Mouse (Mus musculus) urinary bladder, postnatal 10 days (tissue): ENCODE results near the gene Plb1.

ENCODE experiments used
- DNase-seq: peaks from one replicate; pipeline ENCODE4 v3.0.0; 2022; ENCODE audit warnings: low spot score

The Plb1 gene

DNA sequence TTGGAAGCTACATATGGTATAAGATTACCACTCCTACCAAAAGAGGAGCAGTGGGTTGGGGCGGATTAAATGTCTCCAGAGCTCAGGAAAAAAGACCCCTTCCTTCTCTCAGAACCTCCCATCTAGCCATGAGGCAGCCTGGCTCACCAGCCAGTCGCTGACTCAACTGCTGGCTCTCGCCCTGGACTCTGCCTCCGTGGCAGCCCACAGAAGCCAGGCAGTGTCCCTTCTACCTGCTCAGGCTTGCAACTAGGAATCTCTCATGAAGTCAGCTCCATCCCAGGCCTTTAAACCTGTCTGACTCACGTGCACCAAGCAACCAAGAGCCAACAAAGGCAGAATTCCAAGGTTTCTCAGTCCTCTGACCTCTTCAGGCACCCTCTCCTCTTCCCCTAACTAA is 103.6 kb downstream of the Plb1 start:
- no peak for DNase-seq

GRCm38 (mm10) chr5:32337336-32337735 is 104.8 kb downstream of the Plb1 start:
- no peak for DNase-seq

DNA sequence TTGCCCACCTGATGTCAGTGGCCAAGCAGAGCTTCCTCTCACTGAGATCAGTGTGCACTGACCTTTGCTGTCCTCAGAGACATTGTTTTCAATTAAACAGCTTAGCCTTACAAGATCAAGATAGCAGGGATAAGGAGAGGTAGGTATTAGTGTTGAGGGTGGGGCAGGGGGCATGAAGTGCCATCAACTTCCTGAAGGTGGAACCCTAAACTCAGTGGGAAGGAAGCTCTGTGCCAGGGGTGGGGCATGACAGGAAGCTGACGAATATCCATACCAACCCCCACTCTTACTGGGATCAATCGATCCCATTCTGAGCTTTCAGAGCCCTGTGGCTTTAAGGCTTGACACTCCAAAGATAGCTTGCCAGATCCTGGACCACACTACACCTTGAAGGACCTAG is 105.8 kb downstream of the Plb1 start:
- DNase-seq, result no peak

- DNase-seq, result no peak
Observed at GRCm38 (mm10) chr5:32338766-32339165, 106.3 kb downstream of the Plb1 start.

- no peak for DNase-seq
Observed at GRCm38 (mm10) chr5:32340246-32340645, 107.7 kb downstream of the Plb1 start.

- DNase-seq, result no peak
Observed at GRCm38 (mm10) chr5:32342711-32343285, 110.3 kb downstream of the Plb1 start.

GRCm38 (mm10) chr5:32346025-32346912 is 113.8 kb downstream of the Plb1 start:
- no peak for DNase-seq

DNA sequence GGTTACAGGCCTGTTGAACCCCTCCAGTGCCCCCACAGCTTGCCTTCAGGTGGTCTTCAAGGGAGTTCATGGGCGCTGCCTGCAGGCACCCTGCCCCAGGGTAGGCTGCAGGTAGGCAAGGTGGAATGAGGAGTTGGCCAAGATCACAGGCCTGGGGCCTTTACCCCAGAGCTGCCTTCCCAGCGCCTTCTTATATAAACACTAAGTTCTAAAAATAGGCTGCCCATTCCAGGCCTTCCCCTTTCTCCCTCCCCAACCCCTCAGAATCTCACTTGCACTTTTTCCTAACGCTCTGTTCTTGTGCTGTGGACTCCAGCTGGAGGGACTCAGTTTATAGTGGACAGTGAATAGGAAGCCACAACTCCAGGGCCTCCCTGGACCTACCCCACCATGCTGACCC is 117.2 kb downstream of the Plb1 start:
- DNase-seq, result no peak

DNA sequence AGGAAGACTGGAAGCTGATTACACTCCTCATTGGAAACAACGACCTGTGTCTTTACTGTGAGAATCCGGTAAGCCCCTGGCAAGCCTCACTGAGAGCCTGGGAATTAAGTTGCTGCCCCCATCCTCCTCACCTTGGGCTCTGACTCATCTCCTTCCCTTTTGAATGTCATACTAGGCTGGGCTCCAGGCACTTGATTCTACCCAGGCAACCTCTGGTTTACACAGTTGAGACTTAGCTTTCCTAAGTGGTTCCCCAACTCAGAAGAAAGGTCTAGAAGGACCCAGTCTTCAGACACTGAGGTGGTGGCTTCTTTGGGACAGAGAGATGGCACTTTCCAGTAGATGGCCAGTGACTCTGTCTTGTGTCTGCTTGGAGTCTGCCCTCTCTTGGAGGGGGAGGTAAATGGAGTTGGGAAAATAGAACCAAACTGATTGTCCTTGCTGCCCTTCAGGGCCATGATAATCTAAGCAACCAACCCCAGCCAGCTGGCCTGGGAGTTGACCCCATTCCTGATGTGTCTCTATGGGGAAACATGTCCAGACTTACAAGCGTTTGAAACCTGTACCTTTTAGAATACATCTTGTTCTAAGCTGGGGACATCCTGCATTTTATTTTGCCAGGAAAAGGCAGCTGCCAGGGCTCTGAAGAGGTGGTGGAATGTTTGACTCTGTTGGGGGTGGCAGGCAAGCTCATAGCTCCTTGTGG is 118.2 kb downstream of the Plb1 start:
- DNase-seq, result no peak

GRCm38 (mm10) chr5:32351721-32352465 is 119.4 kb downstream of the Plb1 start:
- DNase-seq, result no peak

DNA sequence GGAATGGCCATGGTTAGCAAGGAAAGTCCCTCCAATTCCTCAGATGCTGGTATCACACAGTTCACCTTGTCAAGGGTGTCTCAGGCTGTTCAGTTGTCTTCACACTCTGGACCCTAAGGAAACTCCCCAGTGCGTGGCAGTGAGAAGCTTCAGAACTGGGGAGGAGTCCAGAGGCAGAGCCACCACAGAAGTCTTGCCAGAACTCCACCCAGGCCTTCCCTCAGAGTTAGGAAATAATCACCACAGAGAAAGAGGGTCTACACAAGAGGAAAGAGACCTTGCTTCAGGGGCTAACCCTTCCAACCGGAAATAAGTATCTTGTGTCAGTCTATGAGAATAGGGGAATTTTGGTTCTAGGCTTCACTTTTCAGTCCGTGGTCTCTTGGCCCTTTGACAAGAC is 120.3 kb downstream of the Plb1 start:
- DNase-seq, result no peak

GRCm38 (mm10) chr5:32353280-32353679 is 120.8 kb downstream of the Plb1 start:
- no peak for DNase-seq

GRCm38 (mm10) chr5:32360511-32360910 is 128.0 kb downstream of the Plb1 start:
- DNase-seq, result no peak

DNA sequence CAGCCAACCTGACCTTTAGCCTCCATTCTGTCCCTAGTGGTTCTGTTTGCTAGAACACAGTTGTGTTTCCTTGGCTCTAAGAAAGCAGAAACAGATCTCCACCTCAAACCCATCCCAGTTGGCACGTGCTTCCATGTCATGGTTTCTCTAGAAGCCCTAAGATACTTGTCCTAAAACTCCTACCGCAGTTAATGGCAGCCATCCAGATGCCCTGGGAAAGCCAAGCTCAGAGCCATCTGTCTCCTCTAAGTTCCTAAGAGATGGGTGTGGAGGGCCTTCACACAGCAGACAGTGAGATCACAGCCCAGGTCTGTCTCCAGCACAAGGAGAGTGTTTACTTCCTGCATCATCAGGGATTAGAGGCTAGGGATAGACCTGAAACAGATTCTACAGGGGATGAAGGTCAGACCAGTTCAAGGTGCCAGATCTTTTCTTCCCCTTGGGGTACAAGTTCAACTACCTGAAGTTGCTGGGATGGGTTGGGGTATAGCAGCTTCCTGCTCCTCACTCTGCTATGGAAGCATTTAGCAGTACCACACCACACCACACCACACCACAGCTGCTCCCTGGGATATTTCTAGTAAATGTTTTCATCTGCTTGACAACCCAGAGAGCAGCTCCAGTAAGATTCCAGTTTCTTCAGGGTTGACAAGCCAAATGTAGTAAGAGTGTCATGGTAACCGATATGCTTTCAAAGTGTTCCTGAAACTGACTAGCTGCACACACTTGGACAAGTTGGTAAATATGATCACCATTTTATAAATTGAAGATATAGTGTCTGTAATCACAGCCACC is 129.1 kb downstream of the Plb1 start:
- DNase-seq, result no peak

DNA sequence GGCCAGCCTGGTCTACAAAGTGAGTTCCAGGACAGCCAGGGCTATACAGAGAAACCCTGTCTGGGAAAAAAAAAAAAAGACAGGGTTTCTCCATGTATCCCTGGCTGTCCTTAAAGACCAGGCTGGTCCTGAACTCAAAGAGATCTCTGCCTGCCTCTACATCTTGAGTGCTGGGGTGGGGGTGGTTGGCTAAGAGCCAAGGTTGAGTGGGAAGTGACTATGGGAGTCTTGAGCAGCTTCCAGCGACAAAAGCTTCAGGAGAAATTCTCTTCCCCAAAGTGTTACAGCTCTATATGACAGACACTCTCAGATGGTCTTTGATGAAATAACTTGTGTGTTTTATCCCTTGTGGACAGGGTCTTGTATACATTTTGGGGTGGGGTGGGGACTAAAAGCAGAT is 136.9 kb downstream of the Plb1 start:
- DNase-seq, result no peak

DNA sequence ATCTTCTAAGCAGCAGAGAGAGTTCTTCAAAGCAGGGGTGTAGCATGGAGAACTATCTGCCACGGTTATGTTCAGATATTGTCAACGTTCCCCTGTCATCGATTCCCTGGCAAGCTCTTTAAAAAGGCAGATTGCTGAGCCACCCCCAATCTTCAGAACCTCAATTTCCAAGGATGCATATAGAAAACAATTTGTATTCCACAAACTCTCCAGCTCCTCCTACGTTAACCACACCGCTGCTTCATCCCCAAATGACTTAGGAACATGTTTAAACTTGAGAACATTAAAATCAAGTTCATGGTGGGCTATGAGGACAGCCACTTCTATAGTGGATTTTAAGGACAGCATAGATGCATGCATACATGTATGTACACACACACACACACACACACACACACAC is 138.7 kb downstream of the Plb1 start:
- DNase-seq, result no peak

DNA sequence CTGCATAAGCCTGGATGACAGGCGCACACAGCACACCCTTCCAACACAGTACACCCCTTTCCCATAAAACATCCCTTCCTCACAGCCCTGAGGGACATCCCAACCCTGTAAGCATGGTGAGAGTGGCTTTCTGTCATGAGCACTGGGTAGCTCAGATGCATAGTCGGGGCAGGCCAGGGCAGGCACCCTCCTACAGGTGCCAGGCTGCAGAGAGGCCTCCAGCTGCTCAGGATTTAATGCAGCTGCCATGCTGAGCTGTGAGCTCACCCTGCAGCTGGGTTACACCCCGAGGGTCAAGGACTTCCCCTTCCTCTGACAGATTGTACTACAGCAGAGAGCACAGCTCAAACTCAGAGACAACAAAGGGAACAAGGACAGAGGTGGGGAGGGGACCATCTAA is 146.0 kb downstream of the Plb1 start:
- no peak for DNase-seq

GRCm38 (mm10) chr5:32388656-32389055 is 156.1 kb downstream of the Plb1 start:
- no peak for DNase-seq

DNA sequence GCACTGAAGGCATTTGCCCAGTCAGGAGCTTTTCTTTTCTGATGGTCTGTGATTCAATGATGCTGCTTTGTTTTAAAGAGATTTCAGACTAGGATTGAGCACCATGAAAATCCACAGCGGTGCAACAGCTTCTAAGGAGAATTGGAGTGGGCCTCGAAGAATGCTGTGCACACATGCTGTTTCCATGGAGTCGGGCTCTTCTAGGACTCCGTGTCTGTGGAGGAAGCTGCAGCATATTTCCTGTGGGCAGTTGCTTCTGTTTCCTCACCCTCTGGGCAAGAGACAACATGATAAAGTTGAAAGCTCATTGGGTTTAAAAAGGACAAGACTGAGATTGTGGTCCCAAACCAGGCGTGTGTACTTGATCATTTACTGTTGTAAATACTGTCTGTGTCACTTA is 157.8 kb downstream of the Plb1 start:
- DNase-seq, result no peak

GRCm38 (mm10) chr5:32392281-32392680 is 159.8 kb downstream of the Plb1 start:
- no peak for DNase-seq

DNA sequence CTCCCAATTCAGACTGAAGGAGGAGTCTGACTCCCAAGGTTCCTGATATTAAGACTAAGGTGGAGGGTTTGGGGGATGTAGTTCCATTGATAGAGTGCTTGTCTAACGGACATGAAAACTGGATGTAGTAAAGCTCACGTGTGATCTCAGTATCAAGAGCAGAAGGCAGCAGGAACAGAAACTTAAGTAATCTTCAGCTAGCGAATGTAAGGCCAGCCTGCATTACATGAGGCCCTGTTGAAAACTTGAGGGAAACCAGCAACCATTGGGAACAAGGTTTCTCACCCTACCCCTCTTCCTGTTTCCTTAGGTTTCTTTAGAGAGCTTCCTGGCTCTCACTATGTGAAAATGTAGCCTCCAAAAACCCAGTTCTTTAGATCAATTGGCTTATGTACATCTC is 162.1 kb downstream of the Plb1 start:
- no peak for DNase-seq
